Mouse (Mus musculus) hindbrain, postnatal 0 days (tissue): ENCODE data around the gene Bcl2l12. TPM values are rescaled to one million over a fixed set of nuclear protein-coding genes. Genes with fewer than 3 reads are reported as not detected.

ENCODE experiments used
- ATAC-seq: fragments of 200-750 bp; cut with Nextera tagmentation; 2 replicates; pipeline ENCODE4 v1.8.0; 2017; ENCODE audit warnings: mild to moderate bottlenecking, moderate TSS enrichment, moderate library complexity
- DNase-seq: peaks from one replicate; pipeline ENCODE4 v3.0.0-alpha.2; 2015; ENCODE audit warnings: low spot score
- H3K27ac ChIP-seq: fragments of 300-500 bp; sonication (generic); 2 replicates; pipeline ENCODE4 v1.5.1; 2014; ENCODE audit warnings: mild to moderate bottlenecking
- H3K27me3 ChIP-seq: fragments of 300-500 bp; sonication (generic); 2 replicates; pipeline ENCODE4 v1.6.1; 2014; ENCODE audit warnings: low read length, mixed read lengths; ENCODE audit not compliant: insufficient read depth
- H3K36me3 ChIP-seq: fragments of 300-500 bp; sonication (generic); 2 replicates; pipeline ENCODE4 v1.6.1; 2014; ENCODE audit warnings: low read length, mixed read lengths; ENCODE audit not compliant: insufficient read depth
- H3K4me1 ChIP-seq: fragments of 300-500 bp; sonication (generic); 2 replicates; pipeline ENCODE4 v1.6.1; 2014; ENCODE audit warnings: antibody characterized with exemption, low read length, mixed read lengths; ENCODE audit not compliant: insufficient read depth
- H3K4me2 ChIP-seq: fragments of 300-500 bp; sonication (generic); 2 replicates; pipeline ENCODE4 v1.6.1; 2014; ENCODE audit warnings: low read depth, mild to moderate bottlenecking, low read length, moderate library complexity, mixed read lengths
- H3K4me3 ChIP-seq: fragments of 300-500 bp; sonication (generic); 2 replicates; pipeline ENCODE4 v1.5.1; 2014; ENCODE audit warnings: low read length
- H3K9ac ChIP-seq: fragments of 300-500 bp; sonication (generic); replicated peaks from 2 replicates; pipeline ENCODE4 v1.6.1; 2014; ENCODE audit warnings: mild to moderate bottlenecking, low read length, moderate library complexity, mixed read lengths
- H3K9me3 ChIP-seq: fragments of 300-500 bp; sonication (generic); 2 replicates; pipeline ENCODE4 v1.6.1; 2016; ENCODE audit warnings: low read length, mixed read lengths
- CTCF ChIP-seq: IDR thresholded peaks from 2 replicates; pipeline ENCODE4 v1.5.1; 2016; ENCODE audit warnings: antibody characterized with exemption, control low read depth, low read depth
- WGBS: fragments of 180-500 bp; shearing (Covaris S2); extraction: QIAGEN DNeasy Blood & Tissue Kit; methylation state at CpG from one replicate; pipeline ENCODE4 v1.1.7; 2014; 5-methylcytosine and 5-hydroxymethylcytosine counted together
- polyA plus RNA-seq: library from polyadenylated mRNA; unstranded; fragments of >200 nt; fragmentation: Nextera tagmentation; extraction: Ambion mirVana; gene quantifications from 2 replicates; pipeline ENCODE4 v1.2.1, GENCODE M21; 2015
- total RNA-seq: library from RNA; depleted of rRNA; stranded (reverse); fragments of >200 nt; gene quantifications from 2 replicates; pipeline ENCODE4 v1.2.3, GENCODE M21; 2014

Bcl2l12 gene
- total and polyA plus RNA-seq, 2 experiments from 2014 or later, result 13.0 to 15.0 TPM

- WGBS, result 64% methylated on average over 7 of the region's 7 CpGs
- Histone ChIP-seq H3K4me3 (no peak overlapping the region), H3K36me3 (peaks cover 78% of the 10 kb centered on the region), H3K4me1 (no peaks in the 10 kb centered on the region), H3K4me2 (no peak overlapping the region), H3K9me3 (no peaks in the 10 kb centered on the region), H3K27ac (no peak overlapping the region), H3K9ac (no peak overlapping the region), H3K27me3 (no peaks in the 10 kb centered on the region)
- ATAC-seq (peak; percentile 77), DNase-seq (peak; percentile 47)
- peak; percentile 80 for TF ChIP-seq CTCF
Measured at GRCm38 (mm10) chr7:45037720-45038361, 39.3 kb upstream of the Bcl2l12 start.

- Histone ChIP-seq H3K4me2 (no peak overlapping the region), H3K27ac (no peak overlapping the region), H3K9me3 (no peaks in the 10 kb centered on the region), H3K9ac (no peak overlapping the region), H3K27me3 (no peaks in the 10 kb centered on the region), H3K4me1 (no peaks in the 10 kb centered on the region), H3K4me3 (no peak overlapping the region), H3K36me3 (peaks cover 77% of the 10 kb centered on the region)
- WGBS, result 90% methylated on average over 11 of the region's 11 CpGs
- TF ChIP-seq CTCF, result no peak
- DNase-seq (no peak), ATAC-seq (no peak)
Measured at GRCm38 (mm10) chr7:45036702-45037101, 38.2 kb upstream of the Bcl2l12 start.

GRCm38 (mm10) chr7:45035631-45036030, 37.1 kb upstream of the Bcl2l12 start:
- WGBS, result 93% methylated on average over 3 of the region's 3 CpGs
- H3K4me2 ChIP-seq, result no peak overlapping the region
- no peak for TF ChIP-seq CTCF
- H3K9ac ChIP-seq, result no peak overlapping the region
- no peak overlapping the region for H3K27ac ChIP-seq
- peaks cover 76% of the 10 kb centered on the region for H3K36me3 ChIP-seq
- DNase-seq (no peak), ATAC-seq (no peak)
- H3K9me3 ChIP-seq, result no peaks in the 10 kb centered on the region
- H3K4me1 ChIP-seq, result no peaks in the 10 kb centered on the region
- H3K4me3 ChIP-seq, result no peak overlapping the region
- H3K27me3 ChIP-seq, result no peaks in the 10 kb centered on the region

- no peak overlapping the region for H3K9ac ChIP-seq
- no peaks in the 10 kb centered on the region for H3K9me3 ChIP-seq
- peaks cover 79% of the 10 kb centered on the region for H3K36me3 ChIP-seq
- 92% methylated on average over 19 of the region's 19 CpGs for WGBS
- H3K4me3 ChIP-seq, result no peak overlapping the region
- no peak for ATAC-seq
- H3K27me3 ChIP-seq, result no peaks in the 10 kb centered on the region
- H3K4me2 ChIP-seq, result no peak overlapping the region
- no peak for TF ChIP-seq CTCF
- no peak overlapping the region for H3K27ac ChIP-seq
- no peaks in the 10 kb centered on the region for H3K4me1 ChIP-seq
- DNase-seq, result no peak
Measured at GRCm38 (mm10) chr7:45033722-45034359, 35.3 kb upstream of the Bcl2l12 start.

- peaks cover 85% of the 10 kb centered on the region for H3K36me3 ChIP-seq
- TF ChIP-seq CTCF, result no peak
- H3K4me1 ChIP-seq, result no peaks in the 10 kb centered on the region
- no peaks in the 10 kb centered on the region for H3K27me3 ChIP-seq
- no peak overlapping the region for H3K27ac ChIP-seq
- H3K9ac ChIP-seq, result no peak overlapping the region
- WGBS, result 94% methylated on average over 8 of the region's 8 CpGs
- H3K4me3 ChIP-seq, result no peak overlapping the region
- H3K9me3 ChIP-seq, result no peaks in the 10 kb centered on the region
- no peak for DNase-seq
- no peak for ATAC-seq
- no peak overlapping the region for H3K4me2 ChIP-seq
Measured at GRCm38 (mm10) chr7:45030857-45031256, 32.3 kb upstream of the Bcl2l12 start.

- no peak overlapping the region for H3K4me2 ChIP-seq
- WGBS, result 92% methylated on average over 6 of the region's 6 CpGs
- DNase-seq (no peak), ATAC-seq (no peak)
- no peak overlapping the region for H3K27ac ChIP-seq
- H3K9ac ChIP-seq, result no peak overlapping the region
- no peak for TF ChIP-seq CTCF
- no peak overlapping the region for H3K4me3 ChIP-seq
- no peaks in the 10 kb centered on the region for H3K9me3 ChIP-seq
- no peaks in the 10 kb centered on the region for H3K27me3 ChIP-seq
- no peaks in the 10 kb centered on the region for H3K4me1 ChIP-seq
- H3K36me3 ChIP-seq, result peaks cover 76% of the 10 kb centered on the region
Measured at GRCm38 (mm10) chr7:45029995-45030394, 31.5 kb upstream of the Bcl2l12 start.

- DNase-seq (no peak), ATAC-seq (no peak)
- no peak for TF ChIP-seq CTCF
- no peak overlapping the region for H3K9ac ChIP-seq
- H3K36me3 ChIP-seq, result peaks cover 60% of the 10 kb centered on the region
- no peak overlapping the region for H3K4me2 ChIP-seq
- H3K27ac ChIP-seq, result no peak overlapping the region
- no peaks in the 10 kb centered on the region for H3K4me1 ChIP-seq
- no peaks in the 10 kb centered on the region for H3K9me3 ChIP-seq
- H3K4me3 ChIP-seq, result no peak overlapping the region
- 89% methylated on average over 11 of the region's 11 CpGs for WGBS
- no peaks in the 10 kb centered on the region for H3K27me3 ChIP-seq
Measured at GRCm38 (mm10) chr7:45028351-45028750, 29.8 kb upstream of the Bcl2l12 start.
